Mouse (Mus musculus) neural tube, embryonic 10.5 days (tissue): ENCODE measurements at regions not wholly inside any gene's neighbourhood (a gene's known extent, or its start where the extent isn't known, plus 50 kb on each side); places are given as distances from the start of the nearest gene placed in this dataset.

Experiments used
- DNase-seq: peaks from one replicate; pipeline ENCODE4 v3.0.0-alpha.2; 2017; ENCODE audit warnings: low spot score; ENCODE audit errors: extremely low spot score

- DNase-seq, result no peak
These were observed 189.1 kb upstream of the Bmp2 start for GRCm38 (mm10) chr2:133362693-133363443.

GRCm38 (mm10) chr2:133371490-133372215 lies 180.3 kb upstream of the Bmp2 start:
- no peak for DNase-seq

GRCm38 (mm10) chr2:133373543-133373942 lies 178.4 kb upstream of the Bmp2 start:
- DNase-seq, result peak; percentile 23

- DNase-seq, result peak; percentile 24
These were observed 170.9 kb upstream of the Bmp2 start for GRCm38 (mm10) chr2:133381054-133381453.

GRCm38 (mm10) chr2:133383135-133383920 lies 168.6 kb upstream of the Bmp2 start:
- no peak for DNase-seq

- no peak for DNase-seq
These were observed 166.7 kb upstream of the Bmp2 start for GRCm38 (mm10) chr2:133385297-133385696.

- DNase-seq, result no peak
These were observed 164.6 kb upstream of the Bmp2 start for GRCm38 (mm10) chr2:133387349-133387748.

- DNase-seq, result no peak
These were observed 159.7 kb upstream of the Bmp2 start for GRCm38 (mm10) chr2:133392298-133392697.

GRCm38 (mm10) chr2:133397566-133397965 lies 154.4 kb upstream of the Bmp2 start:
- no peak for DNase-seq

- DNase-seq, result no peak
These were observed 152.8 kb upstream of the Bmp2 start for GRCm38 (mm10) chr2:133399059-133399690.

GRCm38 (mm10) chr2:133400963-133401362 lies 151.0 kb upstream of the Bmp2 start:
- DNase-seq, result no peak

- no peak for DNase-seq
These were observed 134.9 kb upstream of the Bmp2 start for GRCm38 (mm10) chr2:133416990-133417581.

GRCm38 (mm10) chr2:133419686-133420303 lies 132.2 kb upstream of the Bmp2 start:
- no peak for DNase-seq

- DNase-seq, result no peak
These were observed 126.4 kb upstream of the Bmp2 start for GRCm38 (mm10) chr2:133425538-133425937.

GRCm38 (mm10) chr2:133427039-133427438 lies 124.9 kb upstream of the Bmp2 start:
- no peak for DNase-seq

GRCm38 (mm10) chr2:133429369-133430062 lies 122.4 kb upstream of the Bmp2 start:
- no peak for DNase-seq

GRCm38 (mm10) chr2:133430741-133431438 lies 121.1 kb upstream of the Bmp2 start:
- DNase-seq, result no peak

GRCm38 (mm10) chr2:133432141-133432813 lies 119.7 kb upstream of the Bmp2 start:
- DNase-seq, result no peak
